Mouse (Mus musculus) inflammation-experienced regulatory T-cells, adult 6 months (primary cell): ENCODE measurements at regions not wholly inside any gene's neighbourhood (a gene's known extent, or its start where the extent isn't known, plus 50 kb on each side); places are given as distances from the start of the nearest gene placed in this dataset.

Experiments used
- ATAC-seq: one replicate; pipeline ENCODE4 v1.8.0; 2017

GRCm38 (mm10) chr17:93665889-93666288, 467.1 kb downstream of the Adcyap1 start:
- no peak for ATAC-seq

GRCm38 (mm10) chr17:93676366-93676962, 477.6 kb downstream of the Adcyap1 start:
- ATAC-seq, result no peak

- no peak for ATAC-seq
Observed at GRCm38 (mm10) chr17:93700685-93701084, 501.9 kb downstream of the Adcyap1 start.

- no peak for ATAC-seq
Observed at GRCm38 (mm10) chr17:93717623-93718022, 518.8 kb downstream of the Adcyap1 start.

- no peak for ATAC-seq
Observed at GRCm38 (mm10) chr17:93741341-93741740, 542.5 kb downstream of the Adcyap1 start.

GRCm38 (mm10) chr17:93762349-93762748, 563.5 kb downstream of the Adcyap1 start:
- peak; percentile 46 for ATAC-seq
